Mouse (Mus musculus): ENCODE data around the gene Stac2.

Gene Stac2

DNA sequence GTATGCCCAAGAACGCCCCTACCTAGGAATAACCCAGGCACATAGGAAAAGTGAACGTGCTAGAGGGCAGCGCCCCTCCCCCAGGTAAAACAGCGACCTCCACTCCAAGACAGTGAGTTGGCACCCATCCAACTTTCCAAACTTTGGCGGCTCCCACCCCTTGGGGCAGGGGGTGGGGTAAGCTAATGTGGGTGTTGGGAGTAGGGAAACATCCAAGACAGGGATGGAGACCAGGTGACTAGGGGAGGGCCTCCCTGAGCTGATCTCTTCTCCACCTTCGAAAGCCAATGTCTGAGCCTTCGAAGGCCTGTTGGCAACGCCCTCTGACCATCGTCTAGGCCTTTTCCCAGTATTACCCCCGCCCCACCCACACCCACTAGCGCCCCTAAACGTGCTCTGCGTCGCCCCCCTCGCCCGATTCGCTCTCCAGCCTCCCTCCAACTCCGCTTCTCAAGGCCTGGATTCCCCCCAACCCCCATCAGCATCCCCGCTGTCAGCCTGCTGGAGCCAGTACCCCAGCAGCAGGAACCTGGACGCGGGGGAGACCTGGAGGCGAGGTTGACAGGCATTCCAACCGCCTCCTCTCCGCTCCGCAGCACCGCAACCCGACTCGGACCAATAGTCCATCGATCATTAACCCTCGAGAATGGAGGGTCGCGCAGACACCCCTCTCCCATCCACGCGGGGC, 31.6 kb downstream of the Stac2 start:
- no peak for DNase-seq (ENCODE audit: low spot score in 2 of 2)

DNA sequence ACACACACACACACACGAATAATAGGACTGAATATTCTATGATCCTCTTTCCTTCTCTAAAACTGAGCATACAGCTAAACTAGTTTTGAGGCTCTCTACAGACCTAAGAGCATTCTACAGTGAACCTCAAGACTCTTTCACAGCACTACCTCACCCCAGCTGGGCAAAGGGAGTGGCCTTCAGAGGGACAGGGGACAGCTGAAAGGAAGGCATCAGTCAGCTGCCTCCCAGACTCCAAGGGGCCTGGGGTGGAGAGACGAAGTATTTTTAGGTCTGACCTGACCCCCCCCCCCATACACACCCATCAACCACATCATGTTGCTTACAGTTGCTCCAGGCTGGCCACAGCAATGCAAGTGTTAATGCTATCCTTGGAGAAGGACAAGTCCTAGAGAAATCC, 32.1 kb downstream of the Stac2 start:
- no peak for DNase-seq (ENCODE audit: low spot score in 2 of 2)

DNA sequence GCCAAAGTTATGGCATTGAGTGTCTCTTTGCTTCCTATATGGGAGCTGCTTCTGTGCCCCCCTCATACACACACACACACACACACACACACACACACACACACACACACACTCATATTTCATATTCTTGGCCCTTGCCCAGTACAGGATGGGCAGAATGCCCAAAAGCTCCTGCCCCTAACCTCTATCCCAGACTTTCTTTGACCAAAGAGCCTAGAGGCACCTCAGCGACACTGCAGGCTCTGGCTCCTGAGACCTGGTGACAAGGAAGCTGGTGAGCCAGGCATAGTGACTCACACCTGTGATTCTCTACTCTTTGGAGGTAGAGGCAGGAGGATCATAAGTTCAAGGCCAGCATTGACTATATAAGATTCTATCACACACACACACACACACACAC, 32.6 kb downstream of the Stac2 start:
- no peak for DNase-seq (ENCODE audit: low spot score in 2 of 2)

DNA sequence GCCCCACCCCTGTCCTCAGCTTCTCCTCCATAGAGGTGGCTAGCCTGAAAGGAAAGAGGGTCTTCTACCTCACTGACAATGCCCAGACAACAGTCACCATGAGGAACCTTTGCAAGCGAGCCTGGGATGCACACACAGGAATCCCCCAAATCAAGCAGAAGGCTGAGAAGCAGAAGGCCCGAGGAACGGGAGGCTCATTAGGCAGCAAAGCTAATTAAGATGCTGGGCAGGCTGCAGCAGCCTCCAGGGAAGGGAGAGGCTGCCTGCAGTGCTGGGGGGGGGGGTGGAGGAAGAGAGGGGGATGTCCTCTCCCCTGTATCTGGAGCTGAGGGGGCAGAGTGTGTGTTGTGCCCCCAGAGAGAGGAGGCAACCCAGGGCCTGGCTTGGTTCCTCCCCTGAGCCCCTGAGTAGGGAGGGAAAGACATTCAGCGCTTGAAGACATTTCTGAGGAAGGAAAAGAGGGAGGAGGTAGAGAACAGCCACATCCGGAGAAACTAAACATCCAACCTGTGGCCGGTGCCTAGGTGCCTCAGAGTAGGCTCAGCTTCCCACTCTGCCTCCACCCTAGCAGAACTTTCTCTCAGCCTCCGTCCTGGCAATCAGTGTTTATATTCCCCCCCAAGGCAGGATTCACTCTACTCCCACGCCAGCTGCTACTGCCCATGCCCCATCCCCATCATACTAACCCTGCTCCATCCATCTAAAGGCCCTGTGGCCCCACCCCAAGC, 33.2 kb downstream of the Stac2 start:
- DNase-seq (ENCODE audit: low spot score in 2 of 2) = no peak

DNA sequence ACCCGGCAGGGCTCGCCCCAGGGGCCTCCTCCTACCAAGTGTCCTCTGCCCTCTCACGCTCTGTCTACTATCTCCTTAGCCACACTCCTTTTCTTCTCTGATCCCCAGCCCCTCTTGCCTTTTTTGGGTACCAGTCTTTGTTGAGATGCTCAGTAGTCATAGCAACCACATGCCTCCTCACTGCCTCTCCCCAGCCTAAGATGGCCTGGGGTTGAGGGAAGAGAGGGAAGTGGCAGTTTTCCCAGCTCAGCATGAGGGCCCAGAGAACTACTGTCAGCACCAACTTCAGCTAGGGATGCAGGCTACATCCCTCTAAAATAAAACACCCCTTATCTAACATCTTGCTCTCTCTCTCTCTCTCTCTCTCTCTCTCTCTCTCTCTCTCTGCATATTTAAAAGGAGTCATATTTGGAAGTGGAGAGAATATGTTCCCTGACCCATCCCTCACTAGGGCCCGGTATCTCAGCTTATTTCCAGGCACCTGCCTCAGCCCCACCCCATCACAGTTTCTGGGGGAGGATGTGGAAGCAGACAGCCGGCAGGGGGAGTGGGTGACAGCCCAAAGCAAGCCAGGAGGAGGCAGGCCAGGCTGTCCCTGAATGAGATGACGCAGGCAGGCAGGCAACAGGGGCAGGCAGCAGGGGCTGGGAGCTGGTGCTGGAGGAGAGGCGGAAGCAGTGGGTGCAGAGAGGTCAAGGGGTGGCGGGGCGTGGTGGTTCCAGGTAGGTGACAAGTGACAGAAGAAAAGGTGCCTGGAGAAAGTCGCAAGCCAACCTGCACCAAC, 34.2 kb downstream of the Stac2 start:
- peak in 1 of 2 experiments; percentile 51 for DNase-seq (ENCODE audit: low spot score in 2 of 2)

DNA sequence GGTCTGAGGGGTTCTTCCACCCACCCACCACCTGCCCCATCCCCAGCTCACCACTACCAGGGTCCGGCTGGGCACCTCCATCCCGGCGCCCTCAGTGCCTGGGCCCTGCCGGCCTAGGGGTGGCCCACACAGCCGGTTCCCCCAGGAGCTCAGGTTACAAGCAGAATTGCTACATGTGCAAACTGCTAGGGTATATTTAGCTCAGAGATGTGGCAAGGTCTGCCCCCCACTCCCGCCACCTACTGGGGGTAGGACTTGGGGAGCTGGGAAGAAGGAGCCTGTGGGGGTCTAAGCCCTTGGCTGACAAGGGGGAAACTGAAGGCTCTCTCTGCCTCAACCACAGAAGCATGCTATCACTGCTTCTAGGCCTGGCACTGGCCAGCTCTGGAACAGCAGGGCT, 35.0 kb downstream of the Stac2 start:
- DNase-seq (ENCODE audit: low spot score in 2 of 2) = no peak

DNA sequence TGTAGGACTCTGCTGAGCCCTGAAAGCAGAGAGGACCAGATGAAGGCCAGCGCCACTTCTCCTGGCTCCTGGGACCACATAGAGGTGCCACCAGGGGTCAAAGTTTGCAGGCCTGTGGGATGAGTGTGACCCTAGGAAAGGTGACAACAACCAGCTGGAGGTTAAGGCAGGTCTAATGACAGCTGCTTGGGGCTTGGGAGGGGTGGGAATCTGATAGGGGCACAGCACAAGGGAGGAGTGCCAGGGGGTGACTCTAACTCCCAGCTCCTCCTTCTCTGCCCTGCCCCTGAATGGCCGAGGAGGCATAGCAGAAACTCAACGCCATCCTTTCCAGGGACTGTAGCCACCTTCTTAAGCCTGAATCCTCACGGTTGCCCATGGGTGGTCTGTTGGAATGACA, 36.4 kb downstream of the Stac2 start:
- no peak for DNase-seq (ENCODE audit: low spot score in 2 of 2)

DNA sequence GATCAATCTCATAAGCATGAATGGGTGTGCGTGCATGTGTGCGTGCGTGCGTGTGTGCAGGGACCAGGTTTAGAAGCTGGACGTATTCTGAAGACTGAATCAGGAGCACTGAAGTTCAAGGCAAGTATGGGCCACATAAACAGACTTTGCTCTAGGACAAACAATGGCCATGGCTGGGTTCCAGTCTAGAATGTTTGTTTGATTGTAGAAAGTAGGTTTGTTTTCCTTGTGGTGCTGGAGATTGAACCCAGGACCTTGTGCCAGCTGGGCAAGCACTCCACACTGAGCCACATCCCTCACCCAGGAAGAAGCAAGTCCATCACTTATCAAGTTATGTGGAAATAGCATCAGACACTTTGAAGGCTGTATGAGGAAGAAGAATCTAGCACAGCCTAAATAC, 37.1 kb downstream of the Stac2 start:
- DNase-seq (ENCODE audit: low spot score in 2 of 2) = no peak

DNA sequence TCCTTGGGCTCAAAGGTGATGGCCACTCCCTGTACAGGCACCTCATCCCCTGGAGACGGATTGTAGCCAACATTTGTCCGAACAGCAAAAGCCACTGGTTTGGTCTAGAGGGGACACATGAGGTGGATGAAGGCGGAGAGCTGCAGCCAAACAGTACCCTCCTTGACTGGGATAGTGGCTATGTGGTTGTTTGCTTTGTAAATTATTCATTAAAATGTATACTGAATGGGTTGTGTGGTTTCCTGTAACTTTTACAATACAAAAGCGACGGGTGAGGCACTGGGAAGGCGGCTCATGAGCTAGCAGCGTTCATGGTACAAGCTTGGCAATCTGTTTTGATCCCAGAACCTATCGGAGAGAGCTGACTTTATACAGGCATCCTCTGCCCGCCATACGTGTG, 40.4 kb downstream of the Stac2 start:
- DNase-seq (ENCODE audit: low spot score in 2 of 2) = no peak

DNA sequence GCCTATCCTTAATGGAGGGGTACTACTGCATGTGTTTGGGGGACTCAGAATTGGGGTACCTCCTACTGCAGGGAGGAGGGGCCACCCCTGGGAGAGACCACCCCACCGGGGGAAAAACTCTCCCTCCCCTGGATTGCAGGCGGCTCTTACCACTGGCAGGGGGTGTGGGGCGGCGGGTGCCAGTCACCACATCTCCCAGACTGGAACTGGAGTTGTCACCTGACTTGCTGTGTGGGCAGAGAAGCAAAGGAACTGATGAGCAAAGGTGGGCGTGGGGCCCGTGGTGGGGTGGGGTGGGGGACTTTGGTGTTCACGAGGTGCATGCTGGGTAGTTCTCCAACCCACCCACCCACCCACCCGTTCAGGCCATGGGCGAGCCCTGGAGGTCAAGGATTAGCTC, 41.5 kb downstream of the Stac2 start:
- DNase-seq (ENCODE audit: low spot score in 2 of 2) = no peak

DNA sequence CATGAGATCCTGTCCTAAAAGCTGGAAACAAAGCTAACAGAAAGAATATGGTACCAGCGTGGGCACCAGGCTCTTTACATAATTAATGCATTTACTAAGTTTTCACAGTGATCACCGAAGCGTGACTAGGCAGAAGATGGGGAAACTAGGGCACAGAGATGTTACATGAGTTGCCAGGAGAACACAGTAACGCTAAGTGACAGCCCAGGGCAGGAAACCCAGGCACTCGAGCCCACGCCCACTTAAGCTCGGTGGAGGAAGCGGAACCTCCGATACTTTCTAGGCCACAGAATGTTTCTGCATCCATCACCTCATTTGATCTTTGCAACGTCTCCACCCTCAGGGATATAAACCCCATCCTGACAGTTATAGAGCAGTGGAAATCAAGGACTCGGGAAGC, 45.2 kb downstream of the Stac2 start:
- no peak for DNase-seq (ENCODE audit: low spot score in 2 of 2)

DNA sequence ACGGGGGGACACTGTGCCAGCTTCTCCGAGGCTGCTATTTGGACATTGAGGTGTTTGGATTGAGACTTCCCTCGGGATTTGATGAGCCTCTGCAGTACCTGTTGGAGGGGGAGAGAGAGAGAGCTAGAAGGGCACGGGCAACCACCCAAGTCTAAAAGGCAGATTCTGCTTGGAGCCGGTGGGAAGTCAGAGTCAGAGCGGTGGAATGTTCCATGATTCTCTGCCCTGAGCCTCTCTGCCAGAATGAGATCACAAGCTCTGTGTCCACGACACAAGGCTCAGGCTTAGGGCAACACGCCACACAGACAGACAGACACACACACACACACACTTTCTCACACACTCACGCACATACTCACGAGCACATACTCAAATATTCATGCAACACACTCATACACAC, 47.6 kb downstream of the Stac2 start:
- no peak for DNase-seq (ENCODE audit: low spot score in 2 of 2)

DNA sequence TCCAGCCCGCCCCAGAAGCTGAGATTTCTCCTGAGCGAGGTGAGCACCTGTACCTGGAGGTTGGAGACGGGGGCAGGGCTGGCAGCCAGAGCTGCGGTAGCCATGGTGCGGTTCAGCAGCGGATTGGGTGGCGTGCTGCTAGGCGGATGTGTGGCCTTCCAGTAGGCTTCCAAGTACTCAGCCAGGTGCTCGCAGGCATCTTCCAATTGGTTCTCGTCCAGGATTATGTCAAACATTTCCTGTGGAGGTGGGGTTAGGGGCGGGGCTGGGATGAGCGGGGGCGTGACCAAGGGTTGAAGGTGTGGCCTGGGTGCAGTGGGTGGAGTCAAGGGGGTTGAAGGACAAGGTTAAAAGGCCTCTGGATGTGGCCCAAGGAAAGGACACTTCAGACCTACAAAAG, 48.2 kb downstream of the Stac2 start:
- DNase-seq (ENCODE audit: low spot score in 2 of 2) = no peak

DNA sequence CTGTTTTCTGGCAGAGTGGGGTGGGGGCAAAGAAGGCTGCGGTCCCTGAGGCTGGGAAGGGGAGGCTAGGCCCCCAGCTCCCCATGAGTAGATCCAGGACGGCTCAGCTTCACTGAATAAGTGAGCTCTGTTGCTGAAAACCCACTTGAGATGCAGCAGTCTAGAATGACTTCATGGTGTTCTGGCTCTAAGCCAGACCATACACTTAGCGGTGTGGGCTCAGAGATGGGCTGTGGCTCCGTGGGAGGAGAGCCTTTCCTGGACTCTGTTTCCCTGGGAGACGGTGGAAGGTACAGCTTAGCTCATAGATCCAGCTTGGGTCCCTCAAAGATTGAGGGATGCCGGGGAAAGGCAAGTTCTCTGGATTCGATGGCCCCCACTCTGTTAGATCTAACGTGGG, 49.1 kb downstream of the Stac2 start:
- no peak for DNase-seq (ENCODE audit: low spot score in 2 of 2)

DNA sequence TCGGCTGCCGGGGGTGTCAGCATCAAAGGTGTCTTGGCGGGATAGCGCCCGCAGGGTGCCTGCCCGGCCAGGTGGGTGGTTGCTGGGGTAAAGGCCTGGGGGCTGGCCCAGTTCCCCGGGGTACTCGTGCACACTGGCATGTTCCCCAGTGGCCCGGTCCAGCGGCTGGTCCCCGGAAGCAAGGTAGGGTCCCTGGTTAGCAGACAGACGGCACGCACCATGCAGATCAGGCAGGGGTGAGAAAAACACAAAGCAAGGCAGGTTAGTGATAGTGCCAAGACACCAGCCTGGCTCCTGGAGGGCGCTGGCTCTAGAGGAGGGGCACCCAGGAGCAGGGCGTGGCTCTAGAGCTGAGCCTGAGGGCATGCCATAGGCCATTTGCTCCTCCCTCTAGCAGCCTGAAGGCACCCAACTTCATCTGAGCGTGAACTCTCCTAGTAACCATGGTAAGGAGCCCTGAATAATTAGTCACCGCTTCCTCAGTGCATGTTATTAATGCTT, 50.0 kb downstream of the Stac2 start:
- peak; percentile 50 to 57 for DNase-seq (ENCODE audit: low spot score in 2 of 2)

DNA sequence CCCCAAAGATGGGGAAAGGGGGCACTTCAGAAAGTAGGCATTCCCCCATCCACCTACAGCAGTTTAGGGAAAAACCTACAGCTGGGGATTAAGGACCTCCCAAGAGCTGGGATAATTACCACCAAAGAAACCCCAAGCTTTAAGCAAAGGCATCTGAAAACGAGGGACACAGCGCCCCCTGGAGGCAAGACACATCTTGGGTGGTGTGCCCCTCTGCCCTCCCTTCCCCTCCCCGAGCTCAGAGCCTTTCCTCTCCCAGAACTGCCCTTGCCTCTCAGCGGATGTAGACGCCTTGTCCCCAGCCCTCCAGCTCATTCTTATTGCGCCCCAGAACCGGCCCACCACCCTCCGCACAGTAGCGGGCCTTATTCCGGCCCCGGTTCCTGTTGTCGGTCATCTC, 50.6 kb downstream of the Stac2 start:
- DNase-seq (ENCODE audit: low spot score in 2 of 2) = peak; percentile 84 to 88

DNA sequence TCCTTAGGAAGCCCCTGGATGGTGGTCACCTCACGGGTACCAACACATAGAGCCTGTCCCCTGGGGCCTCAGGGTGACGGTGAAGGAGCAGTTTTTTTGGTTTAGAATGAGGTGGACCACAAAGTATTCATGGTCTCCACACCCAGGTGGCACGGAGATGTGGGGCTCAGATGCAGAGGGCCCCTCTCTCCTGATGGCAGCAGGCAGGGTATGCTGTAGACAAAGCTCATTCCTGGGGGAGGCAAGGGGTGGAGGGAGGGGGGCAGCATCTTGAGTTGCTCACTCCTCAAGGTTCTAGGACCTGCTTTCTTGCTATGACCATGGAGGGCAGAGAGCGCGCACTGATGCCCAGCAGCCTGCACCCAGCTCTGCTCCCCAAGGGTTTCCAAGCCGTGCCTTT, 51.3 kb downstream of the Stac2 start:
- no peak for DNase-seq (ENCODE audit: low spot score in 2 of 2)

DNA sequence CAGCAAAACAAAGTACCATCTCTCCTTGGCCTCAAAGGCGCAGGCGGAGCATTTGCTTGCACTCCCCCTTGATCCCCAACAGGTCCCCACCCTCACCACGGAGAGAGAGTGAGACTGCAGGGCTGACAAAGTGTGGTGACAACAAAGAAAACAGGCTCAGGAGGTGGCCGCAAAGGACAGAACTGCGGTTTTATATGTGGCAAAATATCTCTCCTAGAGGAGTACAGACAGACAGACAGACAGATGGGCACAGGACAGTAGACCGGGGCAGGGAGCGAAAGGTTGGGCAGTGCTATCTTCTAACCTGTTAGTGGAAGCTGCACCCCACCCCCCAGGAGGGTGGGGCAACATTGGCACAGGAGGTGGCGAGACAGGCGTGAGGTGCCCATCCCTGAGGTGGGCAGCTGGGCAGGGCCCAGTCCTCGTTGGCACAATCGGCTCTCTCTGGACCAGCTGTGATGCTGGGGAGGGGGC, 51.9 kb downstream of the Stac2 start:
- peak; percentile 68 to 70 for DNase-seq (ENCODE audit: low spot score in 2 of 2)

DNA sequence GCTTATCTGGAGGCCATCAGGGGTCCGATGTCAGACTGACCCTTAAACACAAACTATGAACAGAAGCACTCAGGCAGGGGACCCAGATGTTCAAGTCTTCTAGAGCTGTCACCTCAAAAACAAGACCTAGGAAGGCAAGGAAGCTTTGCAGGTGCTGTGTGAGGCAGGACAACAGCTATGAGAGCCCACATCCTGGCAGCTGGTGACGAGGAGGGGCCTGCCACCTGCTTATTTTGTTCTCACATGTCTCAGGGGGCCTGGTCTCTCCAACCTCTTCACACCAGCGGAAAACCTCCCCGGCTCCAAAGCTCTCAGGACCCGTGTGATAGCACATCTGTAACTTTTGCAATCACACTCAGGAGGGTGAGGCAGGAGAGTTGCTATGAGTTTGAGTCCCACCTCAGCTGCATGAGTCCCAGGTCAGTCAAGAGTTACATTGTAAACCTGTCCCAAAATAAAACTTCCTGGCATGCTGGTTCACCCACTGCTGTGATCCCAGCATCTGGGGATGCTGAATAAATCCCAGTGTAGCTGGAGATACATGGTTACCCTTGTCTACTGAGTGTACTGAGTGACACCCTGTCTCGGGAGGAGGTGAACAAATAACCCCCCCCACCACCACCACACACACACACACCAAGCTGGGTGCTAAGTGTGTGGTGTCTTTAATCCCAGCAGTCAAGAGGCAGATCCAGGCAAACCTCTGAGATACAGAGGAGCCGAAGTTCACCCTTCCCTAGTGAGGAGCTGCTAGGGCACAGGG, 52.7 kb downstream of the Stac2 start:
- peak; percentile 89 to 90 for DNase-seq (ENCODE audit: low spot score in 2 of 2)

DNA sequence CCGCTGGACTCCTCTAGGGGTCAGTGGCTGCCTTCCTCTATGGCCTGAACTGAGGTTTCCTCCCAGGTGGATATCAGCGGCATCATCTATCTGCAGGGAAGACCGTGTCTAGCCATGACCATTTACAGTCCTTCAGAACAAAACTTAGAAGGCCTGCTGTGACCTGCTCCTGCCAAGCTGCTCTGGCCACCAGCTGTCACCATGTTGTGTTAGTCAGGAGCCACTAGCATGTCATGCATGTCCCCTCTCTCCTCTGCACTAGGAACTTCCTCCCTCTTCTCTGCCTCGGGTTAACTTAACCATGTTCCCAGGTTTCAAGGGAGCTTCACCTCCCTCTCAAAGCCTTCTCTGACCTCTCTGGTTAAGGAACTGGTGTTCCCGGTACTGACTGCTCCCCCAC, 53.5 kb downstream of the Stac2 start:
- peak in 1 of 2 experiments; percentile 41 for DNase-seq (ENCODE audit: low spot score in 2 of 2)

DNA sequence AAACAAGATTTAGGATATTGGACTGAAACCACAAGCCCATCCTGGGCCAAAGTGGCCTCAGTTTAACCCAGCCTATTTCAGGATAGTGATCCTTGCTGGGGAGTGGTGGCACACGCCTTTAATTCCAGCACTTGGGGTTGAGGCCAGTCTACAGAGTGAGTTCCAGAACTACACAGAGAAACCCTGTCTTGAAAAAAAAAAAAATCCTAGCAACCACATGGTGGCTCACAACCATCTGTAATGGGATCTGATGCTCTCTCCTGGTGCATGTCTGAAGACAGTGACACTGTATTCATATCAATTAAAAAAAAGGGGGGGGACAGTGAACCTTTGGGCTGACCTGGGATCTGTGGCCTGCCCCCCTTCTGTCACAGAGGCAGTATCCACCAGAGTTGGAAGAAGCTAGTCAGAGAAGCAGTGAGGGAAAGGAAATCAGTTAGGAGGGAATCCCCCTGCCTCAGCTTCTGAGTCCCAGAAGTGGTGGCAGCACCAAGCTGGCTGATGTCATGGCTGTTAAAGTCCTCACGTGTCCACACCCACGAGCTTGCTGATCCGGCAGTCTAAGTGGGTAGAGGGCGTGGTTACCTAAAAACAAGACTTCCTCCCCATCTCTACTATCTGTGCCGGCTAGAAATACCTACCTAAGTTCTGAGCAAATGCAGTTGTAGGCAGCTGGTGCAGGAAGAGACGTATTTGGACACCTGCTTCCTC, 54.2 kb downstream of the Stac2 start:
- peak; percentile 87 to 88 for DNase-seq (ENCODE audit: low spot score in 2 of 2)

Measured in spleen, postnatal 36 days (tissue).